Mouse (Mus musculus) frontal cortex, postnatal 36 days (tissue): Measurements from ENCODE around the gene Rdh13.
"Not testable (repeated sequence)": the region's sequence is repeated elsewhere in the genome, so short reads cannot be mapped to it uniquely, and the experiment has no call there.

Experiments
- DNase-seq, 2 experiments: peaks; one replicate each; pipeline ENCODE4 v3.0.0; 2022; ENCODE audit warnings: low spot score in 2 of 2

Rdh13 gene

DNA sequence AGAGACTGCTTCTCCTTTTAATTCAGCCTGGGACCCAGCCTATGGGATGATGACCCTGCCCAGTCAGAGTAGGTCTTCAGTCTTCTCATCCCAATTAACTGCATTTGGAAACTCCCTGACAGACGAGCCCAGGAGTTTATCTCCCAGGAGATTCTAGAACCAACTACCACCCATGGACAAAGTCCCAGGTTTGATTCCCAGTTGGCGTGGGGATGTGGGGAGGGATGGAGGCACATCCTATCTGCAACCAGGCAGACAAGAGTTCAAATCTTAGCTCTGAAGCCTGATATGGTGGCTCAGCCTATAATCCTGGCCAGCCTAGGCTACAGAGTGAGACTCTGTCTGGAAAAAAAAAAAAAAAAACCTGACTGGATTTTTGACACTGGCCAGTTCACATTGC lies 7.7 kb downstream of the Rdh13 start:
- no peak for DNase-seq

DNA sequence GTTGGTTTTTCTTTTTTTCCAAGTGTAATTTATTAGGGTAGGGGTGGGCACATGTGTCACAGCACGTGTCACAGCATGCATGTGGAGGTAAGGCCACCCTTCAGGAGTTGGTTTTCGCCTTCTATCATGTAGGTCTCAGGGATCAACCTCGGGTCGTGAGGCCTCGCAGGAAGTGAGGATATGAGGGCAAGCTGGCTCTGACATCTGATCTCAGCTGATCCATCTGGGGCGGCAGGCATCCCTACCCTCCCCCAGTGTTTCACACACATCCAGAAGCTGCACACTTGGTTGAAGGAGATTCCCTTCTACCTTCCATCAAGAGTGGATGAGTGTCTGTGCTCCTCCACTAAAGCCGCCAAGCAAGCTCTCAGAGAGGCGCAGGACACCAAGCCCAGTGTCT lies 13.4 kb downstream of the Rdh13 start:
- DNase-seq, result no peak

DNA sequence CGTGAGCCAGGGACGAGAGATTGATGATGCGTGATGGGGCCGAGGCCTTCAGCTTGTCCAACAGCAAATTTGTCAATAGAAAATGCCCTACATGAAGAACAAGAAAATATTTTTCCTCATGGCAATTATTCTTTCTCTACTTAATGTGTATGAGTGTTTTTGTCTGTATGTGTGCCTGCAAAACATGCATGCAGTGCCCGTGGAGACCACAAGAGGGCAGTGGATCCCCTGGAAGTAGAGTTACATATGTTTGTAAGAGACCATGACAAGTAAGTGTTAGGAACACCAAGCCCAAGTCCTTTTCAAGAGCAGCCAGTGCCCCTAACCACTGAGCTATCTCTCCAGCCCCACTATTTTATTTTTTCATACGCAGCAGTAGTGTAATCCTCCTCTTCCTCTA lies 13.9 kb downstream of the Rdh13 start:
- peak; percentile 57 to 62 for DNase-seq

DNA sequence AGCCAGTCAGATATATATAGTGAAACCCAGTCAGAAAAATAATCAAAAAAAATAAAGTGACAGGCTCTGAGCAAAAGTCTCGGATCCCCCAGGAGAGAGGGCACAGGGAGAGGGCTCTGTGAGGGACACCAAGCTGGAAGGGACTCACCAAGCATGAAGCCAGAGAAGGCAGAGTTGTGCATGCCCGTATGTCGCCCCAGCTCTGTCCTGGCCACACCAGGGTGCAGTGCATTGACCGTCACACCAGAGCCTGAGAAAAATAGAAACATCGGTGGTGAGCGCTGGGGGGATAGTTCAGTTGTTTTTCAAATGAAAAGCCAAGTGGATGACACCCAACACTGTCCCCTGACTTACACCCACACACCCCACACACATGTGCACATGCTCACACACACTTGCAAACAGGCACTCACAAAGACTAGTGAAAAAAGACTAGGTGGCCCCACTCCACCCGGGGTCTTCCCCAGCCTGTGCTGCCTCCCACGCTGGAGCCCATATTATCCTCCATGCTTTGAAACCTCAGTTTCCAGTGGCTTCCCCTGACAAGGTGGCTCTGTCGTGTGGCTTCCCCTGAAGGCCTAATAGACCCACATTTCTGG lies 15.1 kb downstream of the Rdh13 start:
- DNase-seq, result no peak

DNA sequence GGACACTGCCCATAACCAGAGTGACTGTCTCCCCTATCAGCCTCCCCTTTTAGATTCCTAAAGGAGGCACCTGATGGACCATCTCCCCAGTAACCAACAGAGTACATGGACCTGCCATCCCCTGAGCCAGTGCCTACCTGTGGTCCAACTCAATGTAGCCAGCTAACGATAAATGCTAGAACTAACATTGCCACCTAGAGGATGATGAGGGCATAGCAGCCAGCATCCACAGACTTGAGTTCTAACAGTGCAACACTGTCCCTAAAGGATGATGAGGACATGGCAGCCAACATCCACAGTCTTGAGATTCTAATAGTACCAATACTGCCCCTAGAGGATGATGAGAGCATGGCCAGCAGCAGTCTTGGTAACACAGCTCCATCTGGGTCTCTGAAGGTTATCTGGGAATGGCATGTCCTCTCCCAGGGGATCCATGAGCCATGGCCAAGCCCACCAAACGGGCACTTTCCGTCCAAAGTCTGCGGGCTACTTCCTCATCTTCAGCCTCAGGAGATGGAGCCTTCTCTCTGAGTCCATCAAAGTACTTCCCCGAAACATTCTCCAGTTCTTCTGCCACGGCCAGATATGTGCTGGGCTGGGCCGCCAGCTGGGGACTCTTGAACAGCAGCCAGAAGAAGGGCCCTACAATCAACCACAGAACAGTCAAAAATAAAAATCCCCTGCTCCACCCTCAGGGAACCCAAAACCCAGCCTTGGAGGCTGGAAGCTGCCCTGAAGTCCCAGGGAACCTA lies 18.1 kb downstream of the Rdh13 start:
- DNase-seq, result peak; percentile 82 to 95

DNA sequence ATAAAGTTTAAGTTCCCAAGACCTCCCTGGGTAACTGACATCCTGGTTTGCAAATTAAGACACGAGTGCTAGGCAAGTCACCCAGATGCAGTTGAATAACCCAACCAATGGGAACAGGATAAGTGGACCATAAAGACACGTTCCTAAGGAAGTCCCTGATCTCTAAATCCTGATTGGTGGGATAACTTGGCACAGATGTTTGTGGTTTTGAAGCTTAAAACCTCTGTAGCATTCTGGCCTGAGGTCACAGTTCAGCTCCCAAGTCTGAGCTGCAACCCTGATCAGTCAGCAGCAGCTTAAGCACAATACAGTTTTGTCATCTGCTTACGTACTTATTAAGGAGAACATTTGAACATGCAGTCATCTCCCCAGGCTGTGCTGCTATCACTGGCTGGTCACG lies 25.2 kb downstream of the Rdh13 start:
- no peak for DNase-seq

DNA sequence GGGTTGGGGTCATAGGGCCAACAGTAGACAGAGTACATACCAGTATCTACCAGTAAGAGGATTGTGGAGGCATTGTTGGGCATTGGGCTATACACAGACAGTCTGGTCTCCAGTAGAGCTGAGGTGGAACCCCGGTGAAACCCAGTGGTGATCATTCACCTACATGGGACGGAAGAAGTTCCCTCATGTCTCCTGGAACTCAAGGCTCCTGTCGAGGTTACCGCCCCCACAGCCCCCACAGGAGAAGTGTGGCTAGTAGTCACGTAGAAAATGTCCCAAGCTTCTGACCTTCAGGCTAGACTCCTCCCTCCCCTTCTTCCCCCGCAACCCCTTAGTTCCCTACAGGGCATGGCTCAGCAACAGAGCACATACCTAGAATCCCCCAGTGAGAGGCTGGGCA lies 25.8 kb downstream of the Rdh13 start:
- DNase-seq, result no peak

DNA sequence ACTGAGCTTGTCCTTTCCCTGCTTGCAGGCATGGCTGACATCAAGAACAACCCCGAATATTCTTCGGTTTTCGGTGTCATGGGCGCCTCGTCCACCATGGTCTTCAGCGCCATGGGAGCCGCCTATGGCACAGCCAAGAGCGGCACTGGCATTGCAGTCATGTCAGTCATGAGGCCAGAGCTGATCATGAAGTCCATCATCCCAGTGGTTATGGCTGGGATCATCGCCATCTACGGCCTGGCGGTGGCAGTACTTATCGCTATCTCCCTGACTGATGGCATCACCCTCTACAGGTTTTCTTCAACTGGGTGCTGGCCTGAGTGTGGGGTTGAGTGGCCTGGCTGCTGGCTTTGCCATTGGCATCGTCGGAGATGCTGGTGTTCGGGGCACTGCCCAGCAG lies 33.0 kb downstream of the Rdh13 start:
- DNase-seq, result not testable (repeated sequence)

DNA sequence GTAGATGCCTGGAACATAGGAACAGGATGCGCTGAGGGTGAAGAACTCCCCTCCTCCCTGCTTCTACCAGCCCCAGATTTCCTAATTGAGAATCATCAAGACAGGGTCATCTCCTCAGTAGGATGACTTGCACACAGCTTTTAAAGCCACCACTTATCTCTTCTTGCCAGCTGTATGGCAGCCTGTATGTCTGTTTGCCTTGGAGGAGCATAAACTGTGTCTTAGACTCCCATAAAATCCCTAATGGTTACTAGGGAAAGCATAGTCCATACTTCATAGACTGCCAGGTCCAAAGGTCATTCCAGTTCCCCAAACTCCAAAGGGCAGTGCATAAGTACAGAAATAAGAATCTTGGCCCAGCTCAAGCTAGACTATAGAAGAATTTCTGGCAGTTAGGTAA lies 47.7 kb downstream of the Rdh13 start, which contains the start of gene Gp6:
Gene Gp6, minus strand, starts transcription at position 15 of the 400 bp plus-strand sequence.
- no peak for DNase-seq
